Mouse (Mus musculus) embryonic facial prominence, embryonic 11.5 days (tissue): Measurements from ENCODE around the gene Mfsd8. TPM values are rescaled to one million over a fixed set of nuclear protein-coding genes. Genes with fewer than 3 reads are reported as not detected.

Experiments used
- ATAC-seq: fragments of 200-750 bp; cut with Nextera tagmentation; replicated peaks from 2 replicates; pipeline ENCODE4 v1.8.0; 2017; ENCODE audit warnings: low read depth; ENCODE audit not compliant: insufficient number of reproducible peaks, low FRiP score, low TSS enrichment
- DNase-seq: peaks from one replicate; pipeline ENCODE4 v3.0.0-alpha.2; 2015; ENCODE audit warnings: low spot score
- H3K27ac ChIP-seq: fragments of 300-500 bp; sonication (generic); replicated peaks from 2 replicates; pipeline ENCODE4 v1.5.1; 2014; ENCODE audit warnings: mild to moderate bottlenecking, low read depth, low read length, control low read depth
- H3K27me3 ChIP-seq: fragments of 300-500 bp; sonication (generic); 2 replicates; pipeline ENCODE4 v1.6.1; 2014; ENCODE audit warnings: mild to moderate bottlenecking, low read length, moderate library complexity, mixed read lengths; ENCODE audit not compliant: control insufficient read depth, insufficient read depth
- H3K36me3 ChIP-seq: fragments of 300-500 bp; sonication (generic); replicated peaks from 2 replicates; pipeline ENCODE4 v1.6.1; 2014; ENCODE audit warnings: low read depth, mild to moderate bottlenecking, low read length, moderate library complexity, mixed read lengths; ENCODE audit not compliant: control insufficient read depth, insufficient read depth
- H3K4me1 ChIP-seq: fragments of 300-500 bp; sonication (generic); 2 replicates; pipeline ENCODE4 v1.6.1; 2014; ENCODE audit warnings: low read length, mixed read lengths; ENCODE audit not compliant: control insufficient read depth, insufficient read depth
- H3K4me2 ChIP-seq: fragments of 300-500 bp; sonication (generic); 2 replicates; pipeline ENCODE4 v1.6.1; 2014; ENCODE audit warnings: low read depth, mild to moderate bottlenecking, control low read depth, low read length, moderate library complexity
- H3K4me3 ChIP-seq: fragments of 300-500 bp; sonication (generic); 2 replicates; pipeline ENCODE4 v1.5.1; 2014; ENCODE audit warnings: low read depth, low read length, control low read depth
- H3K9ac ChIP-seq: fragments of 300-500 bp; sonication (generic); replicated peaks from 2 replicates; pipeline ENCODE4 v1.6.1; 2014; ENCODE audit warnings: mild to moderate bottlenecking, control low read depth, low read length
- H3K9me3 ChIP-seq: fragments of 300-500 bp; sonication (generic); replicated peaks from 2 replicates; pipeline ENCODE4 v1.6.1; 2016; ENCODE audit warnings: mild to moderate bottlenecking, low read length, inconsistent platforms, mixed read lengths; ENCODE audit not compliant: control insufficient read depth
- WGBS: fragments of 180-500 bp; shearing (Covaris S2); extraction: QIAGEN DNeasy Blood & Tissue Kit; methylation state at CpG from one replicate; pipeline ENCODE4 v1.1.7; 2014; 5-methylcytosine and 5-hydroxymethylcytosine counted together
- polyA plus RNA-seq: library from polyadenylated mRNA; unstranded; fragments of >200 nt; fragmentation: Nextera tagmentation; extraction: Ambion mirVana; gene quantifications from 2 replicates; pipeline ENCODE4 v1.2.1, GENCODE M21; 2014

Gene Mfsd8
- polyA plus RNA-seq, 1 experiment from 2014 or later, result 6.3 TPM

- H3K27me3 ChIP-seq, result no peaks in the 10 kb centered on the region
- 91% methylated on average over 2 of the region's 2 CpGs for WGBS
- no peak for ATAC-seq
- no peak overlapping the region for H3K9ac ChIP-seq
- H3K4me3 ChIP-seq, result no peak overlapping the region
- DNase-seq, result no peak
- no peaks in the 10 kb centered on the region for H3K9me3 ChIP-seq
- H3K36me3 ChIP-seq, result no peaks in the 10 kb centered on the region
- no peaks in the 10 kb centered on the region for H3K4me1 ChIP-seq
- H3K27ac ChIP-seq, result no peak overlapping the region
- no peak overlapping the region for H3K4me2 ChIP-seq
Observed at GRCm38 (mm10) chr3:40793783-40794182, 52.9 kb downstream of the Mfsd8 start.

Other genes starting within 250 kb of the Mfsd8 start
- gene Slc25a31, start 138.0 kb downstream of the Mfsd8 start, polyA plus RNA-seq, result 0.22 and 0.45 TPM in 2 replicates
- gene Hspa4l, start 102.4 kb downstream of the Mfsd8 start, polyA plus RNA-seq, result 22.7 and 23.6 TPM in 2 replicates
- gene Plk4, start 46.9 kb downstream of the Mfsd8 start, polyA plus RNA-seq, result 80.9 and 87.2 TPM in 2 replicates
- gene Abhd18, start 84 bp upstream of the Mfsd8 start, polyA plus RNA-seq, result 3.0 and 5.1 TPM in 2 replicates
- 0.17 TPM in 1 of 2 replicates, not detected in the other for gene 1700034I23Rik, start 55.7 kb upstream of the Mfsd8 start, polyA plus RNA-seq
- 1.4 and 1.7 TPM in 2 replicates for gene Larp1b, start 102.9 kb upstream of the Mfsd8 start, polyA plus RNA-seq
- gene Pgrmc2, start 236.2 kb upstream of the Mfsd8 start, polyA plus RNA-seq, result 28.3 and 29.7 TPM in 2 replicates